9 mouse cellular contexts compared by ENCODE assay signal in genomic region chrX:88115609-88116073, GRCm38 (mm10). TPM values are rescaled to one million over a fixed set of nuclear protein-coding genes. Genes with fewer than 3 reads are reported as not detected.
DNase-seq lines count a peak whose midpoint lies in the region; ATAC-seq and TF ChIP-seq lines count a peak whose summit lies in the region.
"Had no signal": no experiment of that assay in that cellular context is flagged by ENCODE, and none has a peak within 500 bp of the region (broad histone marks: within the 10 kb centered on the region; RNA-seq: fewer than 3 reads in every experiment).

Gene Il1rapl1, minus strand, starts transcription at chrX:88115645.

- H3K4me1 ChIP-seq in kidney, postnatal 0 days (replicated peaks; ENCODE audit: insufficient read depth, low read length), result no peaks in the 10 kb centered on the region
- no peaks in the 10 kb centered on the region for H3K4me1 ChIP-seq in hindbrain, embryonic 14.5 days (replicated peaks; ENCODE audit: control insufficient read depth, insufficient read depth, low read length)
- no peaks in the 10 kb centered on the region for H3K4me1 ChIP-seq in limb, embryonic 12.5 days (replicated peaks)
- no peaks in the 10 kb centered on the region for H3K4me1 ChIP-seq in stomach, embryonic 15.5 days

- H3K27me3 ChIP-seq in kidney, postnatal 0 days (ENCODE audit: insufficient read depth, low read length), result no peaks in the 10 kb centered on the region
- H3K27me3 ChIP-seq in hindbrain, embryonic 14.5 days (ENCODE audit: control insufficient read depth, insufficient read depth, low read length), result no peaks in the 10 kb centered on the region
- H3K27me3 ChIP-seq in limb, embryonic 12.5 days, result peaks cover 7% of the 10 kb centered on the region; the same call in 1 of the 2 replicates
- H3K27me3 ChIP-seq in stomach, embryonic 15.5 days (replicated peaks), result no peaks in the 10 kb centered on the region

- H3K9me3 ChIP-seq in kidney, postnatal 0 days (replicated peaks; ENCODE audit: low read length), result no peaks in the 10 kb centered on the region
- H3K9me3 ChIP-seq in hindbrain, embryonic 14.5 days (ENCODE audit: control insufficient read depth, low read length), result no peaks in the 10 kb centered on the region
- H3K9me3 ChIP-seq in limb, embryonic 12.5 days, result no peaks in the 10 kb centered on the region
- H3K9me3 ChIP-seq in stomach, embryonic 15.5 days, result no peaks in the 10 kb centered on the region

- peak; percentile 44; the same call in 1 of the 2 replicates for TF ChIP-seq CTCF in kidney, postnatal 0 days (IDR thresholded peaks at IDR 0.05; ENCODE audit: low read depth)

- no peaks in the 10 kb centered on the region for H3K36me3 ChIP-seq in kidney, postnatal 0 days (ENCODE audit: insufficient read depth, low read length)
- no peaks in the 10 kb centered on the region for H3K36me3 ChIP-seq in hindbrain, embryonic 14.5 days (replicated peaks; ENCODE audit: control insufficient read depth, insufficient read depth)
- no peaks in the 10 kb centered on the region for H3K36me3 ChIP-seq in limb, embryonic 12.5 days
- H3K36me3 ChIP-seq in stomach, embryonic 15.5 days, result no peaks in the 10 kb centered on the region

- H3K4me3 ChIP-seq in kidney, postnatal 0 days (replicated peaks; ENCODE audit: low read depth, low read length), result peak within 1 kb of the TSS; percentile 31
- peak within 1 kb of the TSS; percentile 45 for H3K4me3 ChIP-seq in hindbrain, embryonic 14.5 days (replicated peaks; ENCODE audit: low read length)
- peak within 1 kb of the TSS; percentile 38 for H3K4me3 ChIP-seq in limb, embryonic 12.5 days (replicated peaks)
- H3K4me3 ChIP-seq in stomach, embryonic 15.5 days (replicated peaks), result peak within 1 kb of the TSS; percentile 38

- no peak within 1 kb of the TSS for H3K9ac ChIP-seq in kidney, postnatal 0 days (ENCODE audit: low read depth, low read length)
- peak within 1 kb of the TSS; percentile 63 for H3K9ac ChIP-seq in hindbrain, embryonic 14.5 days
- 0 out of 2 replicates have a peak within 1 kb of the TSS, but pooled peaks have one; percentile 18 for H3K9ac ChIP-seq in limb, embryonic 12.5 days (replicated peaks)
- no peak within 1 kb of the TSS for H3K9ac ChIP-seq in stomach, embryonic 15.5 days

- ATAC-seq in kidney, postnatal 0 days (replicated peaks; ENCODE audit: low FRiP score, low read depth), result no peak
- ATAC-seq in hindbrain, embryonic 14.5 days (ENCODE audit: low FRiP score), result peak; percentile 60; the same call in 1 of the 2 replicates
- no peak for ATAC-seq in limb, embryonic 12.5 days (ENCODE audit: insufficient number of reproducible peaks, insufficient read depth, low FRiP score, low TSS enrichment, low read depth)
- no peak for ATAC-seq in stomach, embryonic 15.5 days (ENCODE audit: insufficient read depth, low FRiP score, low read depth)

- WGBS in kidney, postnatal 0 days, result 26% methylated on average over 12 of the region's 12 CpGs
- 21% methylated on average over 12 of the region's 12 CpGs for WGBS in hindbrain, embryonic 14.5 days
- 13% methylated on average over 12 of the region's 12 CpGs for WGBS in limb, embryonic 12.5 days
- WGBS in stomach, embryonic 15.5 days, result 20% methylated on average over 12 of the region's 12 CpGs

- no peak within 1 kb of the TSS for H3K27ac ChIP-seq in kidney, postnatal 0 days
- H3K27ac ChIP-seq in hindbrain, embryonic 14.5 days, result peak within 1 kb of the TSS; percentile 66
- no peak within 1 kb of the TSS for H3K27ac ChIP-seq in limb, embryonic 12.5 days
- no peak within 1 kb of the TSS for H3K27ac ChIP-seq in stomach, embryonic 15.5 days

- peak; percentile 65 for DNase-seq in kidney, postnatal 0 days (ENCODE audit: low spot score)
- DNase-seq in kidney, adult 18-20 months, result no peak
- DNase-seq in cerebellum, postnatal 25 days, result peak; percentile 64 to 69
- DNase-seq in hindbrain, embryonic 14.5 days (ENCODE audit: low spot score), result peak; percentile 63
- DNase-seq in T-cell, adult 2 months (ENCODE audit: low spot score), result no peak
- no peak for DNase-seq in urinary bladder, adult 2 months (ENCODE audit: low spot score)

- peak within 1 kb of the TSS; percentile 52 for H3K4me2 ChIP-seq in kidney, postnatal 0 days (ENCODE audit: low read length)
- H3K4me2 ChIP-seq in hindbrain, embryonic 14.5 days (replicated peaks), result peak within 1 kb of the TSS; percentile 51
- peak within 1 kb of the TSS; percentile 51 for H3K4me2 ChIP-seq in limb, embryonic 12.5 days
- H3K4me2 ChIP-seq in stomach, embryonic 15.5 days, result peak within 1 kb of the TSS; percentile 44

RNA-seq across cellular contexts. Expression of gene Il1rapl1, which starts in this region (rescaled TPM):
- polyA plus RNA-seq in kidney, postnatal 0 days (2015; fragmentation: Nextera tagmentation; extraction: Ambion mirVana), result 0.06 and 0.20 TPM in 2 replicates
- 3.0 and 3.7 TPM in 2 replicates for polyA plus RNA-seq in hindbrain, embryonic 14.5 days (2014; fragmentation: Nextera tagmentation; extraction: Ambion mirVana)
- 0.50 and 0.69 TPM in 2 replicates for polyA plus RNA-seq in limb, embryonic 12.5 days (2016; fragmentation: Nextera tagmentation; extraction: Ambion mirVana)
- polyA plus RNA-seq in stomach, embryonic 15.5 days (2015; fragmentation: Nextera tagmentation; extraction: Ambion mirVana), result 1.4 and 1.7 TPM in 2 replicates
- polyA plus RNA-seq in urinary bladder, adult 2 months (2012; rRNA removed), result 0.06 and 0.12 TPM in 2 replicates
- polyA plus RNA-seq: liver, adult 2 months had no signal

Comparison
In these comparisons a context has a peak if more than half of its experiments do, and no peak if none do; other contexts are left out.
1. Peak in DNase-seq, H3K4me3 ChIP-seq and H3K4me2 ChIP-seq in kidney, postnatal 0 days; RNA of the gene not detected or under 1 TPM.
2. DNase-seq: peak in cerebellum, postnatal 25 days (2 of 2) and hindbrain, embryonic 14.5 days (single experiment); none in kidney, adult 18-20 months (single experiment), T-cell, adult 2 months (single experiment) and urinary bladder, adult 2 months (single experiment).
3. H3K9ac ChIP-seq: peak in hindbrain, embryonic 14.5 days (single experiment) and limb, embryonic 12.5 days (single experiment); none in kidney, postnatal 0 days (single experiment) and stomach, embryonic 15.5 days (single experiment).
4. Peak in every context shown above with its lines, with median percentiles within 50 percentile points of each other: H3K4me2 ChIP-seq and H3K4me3 ChIP-seq.